Mouse (Mus musculus): Measurements from ENCODE around the gene Rabgap1. TPM values are rescaled to one million over a fixed set of nuclear protein-coding genes. Genes with fewer than 3 reads are reported as not detected.
"Not testable (repeated sequence)": the region's sequence is repeated elsewhere in the genome, so short reads cannot be mapped to it uniquely, and the experiment has no call there.

Gene Rabgap1
- 20.0 and 31.9 TPM in 2 replicates for total RNA-seq (2015)
- 30.4 and 39.1 TPM in 2 replicates for total RNA-seq (2017)

- ATAC-seq (replicated peaks; ENCODE audit: poor library complexity) = peak; percentile 98
These were observed at the start of gene Rabgap1, which contains the start of the genes Zbtb26 and Zbtb6 for GRCm38 (mm10) chr2:37442611-37443591. Rabgap1 (plus strand) TSS chr2:37443279. Zbtb26 (minus strand) TSS chr2:37443135. Zbtb6 (minus strand) TSS chr2:37443171.

DNA sequence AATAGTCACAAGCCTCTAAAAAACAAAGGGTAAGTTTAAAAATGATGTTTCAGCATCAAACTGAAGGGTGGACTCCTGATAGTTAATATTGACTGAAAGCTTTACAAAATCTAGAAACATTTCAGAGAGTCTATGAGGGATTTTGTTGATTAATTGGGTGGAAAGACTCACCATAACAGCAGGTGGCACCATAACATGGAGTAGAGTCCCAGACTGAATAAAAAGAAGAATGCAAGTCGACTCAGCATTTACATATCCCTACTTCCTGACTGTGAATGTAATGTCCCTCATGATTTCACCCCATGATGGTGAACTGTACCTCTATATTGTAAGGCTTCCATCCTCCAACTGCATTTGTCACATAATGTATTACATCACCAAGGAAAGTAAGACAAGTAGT lies 47.5 kb upstream of the Rabgap1 start:
- peak; percentile 70 for ATAC-seq (replicated peaks; ENCODE audit: poor library complexity)

DNA sequence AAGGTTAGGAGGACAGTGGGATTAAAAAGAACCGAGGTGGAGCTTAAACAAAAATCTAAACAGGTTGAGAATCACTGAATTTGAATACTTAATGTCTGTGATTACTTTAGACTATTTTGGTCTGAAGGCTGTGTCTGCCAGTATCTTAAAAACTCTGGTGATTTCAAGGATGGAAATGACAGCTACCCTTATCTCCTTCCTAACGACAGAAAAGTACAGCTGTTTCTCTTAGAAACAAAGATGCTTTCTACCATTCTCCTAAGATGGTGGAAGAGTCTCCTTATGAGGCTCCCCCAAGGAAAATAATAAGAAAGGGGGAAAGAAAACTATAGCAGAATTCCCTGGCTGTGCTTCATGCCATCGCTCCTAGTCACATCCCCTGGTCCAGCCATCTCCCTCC lies 21.2 kb upstream of the Rabgap1 start:
- no peak for ATAC-seq (replicated peaks; ENCODE audit: poor library complexity)

- ATAC-seq (replicated peaks; ENCODE audit: poor library complexity) = peak; percentile 98
These were observed 20.5 kb upstream of the Rabgap1 start, which contains the start of gene Rc3h2 for GRCm38 (mm10) chr2:37422306-37423304. Rc3h2 (minus strand) TSS chr2:37422903.

GRCm38 (mm10) chr2:37423671-37424070 lies 19.4 kb upstream of the Rabgap1 start:
- no peak for ATAC-seq (replicated peaks; ENCODE audit: poor library complexity)

DNA sequence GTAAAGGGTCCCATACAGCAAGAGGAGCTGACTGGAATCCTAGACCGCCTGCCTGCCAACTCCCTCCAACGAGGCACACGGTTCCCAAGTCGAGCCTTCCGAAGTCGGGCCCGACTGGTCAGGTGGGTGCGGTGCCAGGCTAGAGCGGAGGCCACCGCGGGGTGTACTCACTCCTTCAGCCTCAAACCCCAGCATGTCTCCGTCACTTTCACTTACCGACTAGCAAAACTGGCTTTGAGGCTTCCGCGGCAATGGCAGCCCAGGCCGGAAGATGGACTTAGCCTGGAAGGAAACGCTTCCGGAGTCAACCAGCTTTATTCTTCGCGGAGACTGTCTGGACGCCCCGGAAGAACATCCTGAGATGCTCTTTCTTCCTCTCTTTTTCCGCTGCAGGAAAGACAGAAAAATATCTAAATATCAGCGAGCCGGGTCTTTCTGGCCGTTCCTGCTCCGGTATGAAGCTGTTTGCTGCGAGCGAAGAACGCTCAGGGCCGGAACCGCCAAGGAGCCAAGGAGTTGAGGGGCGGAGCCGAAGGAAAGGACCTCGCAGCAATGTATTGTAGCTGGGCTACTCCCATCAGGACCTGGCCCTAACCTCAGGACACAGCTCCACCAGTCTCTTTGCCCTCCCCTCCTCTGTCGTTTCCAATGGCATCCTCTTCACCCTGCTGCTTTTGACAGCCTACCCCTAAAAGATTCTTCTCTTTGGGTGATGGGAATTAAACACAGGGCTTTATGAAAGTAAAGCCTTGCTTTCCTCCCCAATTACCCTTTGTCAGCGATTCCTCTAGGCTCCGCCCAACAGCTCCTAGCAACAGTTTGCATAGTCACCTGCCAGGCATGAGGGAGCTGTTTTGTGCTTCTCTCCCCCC lies 12.2 kb upstream of the Rabgap1 start:
- ATAC-seq (replicated peaks; ENCODE audit: poor library complexity) = peak; percentile 90

GRCm38 (mm10) chr2:37431609-37432008 lies 11.5 kb upstream of the Rabgap1 start:
- no peak for ATAC-seq (replicated peaks; ENCODE audit: poor library complexity)

GRCm38 (mm10) chr2:37451667-37452375 lies 8.7 kb downstream of the Rabgap1 start:
- ATAC-seq (replicated peaks; ENCODE audit: poor library complexity) = peak; percentile 98

DNA sequence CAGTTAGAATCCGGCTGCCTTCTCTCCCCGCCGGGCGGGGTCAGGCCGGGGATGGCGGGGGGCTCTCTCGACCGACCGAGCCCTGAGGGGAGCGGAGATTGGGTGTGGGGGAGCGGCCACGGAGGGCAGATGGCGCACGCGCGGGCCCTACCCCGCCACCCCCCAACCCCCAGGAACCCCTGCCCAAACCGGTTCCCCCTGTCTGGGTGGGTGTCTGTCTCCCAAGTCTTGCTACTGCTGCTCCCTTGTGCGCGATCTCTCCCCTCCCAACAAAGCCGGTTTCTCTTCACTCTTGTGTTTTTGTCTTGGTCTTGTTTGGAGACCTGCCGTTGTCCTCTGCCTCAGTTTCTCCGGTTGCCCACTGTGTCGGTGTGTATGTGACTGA lies 9.3 kb downstream of the Rabgap1 start:
- peak; percentile 38 for ATAC-seq (replicated peaks; ENCODE audit: poor library complexity)

DNA sequence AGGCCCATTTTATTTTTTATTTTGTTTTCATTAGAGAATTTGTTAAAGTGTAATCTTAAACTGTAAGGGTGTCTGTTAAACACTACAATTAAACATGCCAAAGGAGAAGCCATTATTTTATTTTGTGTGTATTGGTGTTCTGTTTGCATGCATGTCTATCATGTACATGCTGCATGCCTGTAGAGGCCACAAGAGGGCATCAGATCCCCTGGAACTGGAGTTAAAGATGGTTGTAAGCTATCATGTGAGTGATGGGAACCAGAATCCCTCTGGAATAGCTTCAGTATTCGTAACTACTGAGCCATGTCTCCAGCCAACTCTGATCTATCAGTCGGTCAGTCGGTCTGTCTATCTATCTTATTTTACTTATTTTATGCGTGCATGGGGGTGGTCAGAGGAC lies 17.6 kb downstream of the Rabgap1 start:
- ATAC-seq (replicated peaks; ENCODE audit: poor library complexity) = no peak

DNA sequence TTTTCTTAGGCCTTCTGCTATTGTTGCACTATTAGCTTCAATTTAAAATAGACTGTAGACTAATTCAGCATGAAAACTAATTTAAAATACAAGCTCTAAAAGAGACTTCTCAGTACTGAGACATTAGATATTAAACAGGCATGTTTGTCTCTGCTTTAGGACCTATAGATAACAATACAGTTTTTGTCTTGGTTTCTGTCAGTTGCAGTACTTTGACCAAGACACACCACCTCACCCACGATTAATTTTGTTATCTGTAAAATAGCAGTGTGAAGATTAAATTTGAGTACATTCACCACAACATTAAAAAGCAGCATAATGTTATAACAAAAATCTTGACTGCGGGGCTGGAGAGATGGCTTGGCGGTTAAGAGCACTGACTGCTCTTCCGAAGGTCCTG lies 23.2 kb downstream of the Rabgap1 start:
- ATAC-seq (replicated peaks; ENCODE audit: poor library complexity) = peak; percentile 46

- 0 out of 2 replicates have a peak, but pooled peaks have one; percentile 42 for ATAC-seq (replicated peaks; ENCODE audit: poor library complexity)
These were observed 36.5 kb downstream of the Rabgap1 start for GRCm38 (mm10) chr2:37479559-37479958.

DNA sequence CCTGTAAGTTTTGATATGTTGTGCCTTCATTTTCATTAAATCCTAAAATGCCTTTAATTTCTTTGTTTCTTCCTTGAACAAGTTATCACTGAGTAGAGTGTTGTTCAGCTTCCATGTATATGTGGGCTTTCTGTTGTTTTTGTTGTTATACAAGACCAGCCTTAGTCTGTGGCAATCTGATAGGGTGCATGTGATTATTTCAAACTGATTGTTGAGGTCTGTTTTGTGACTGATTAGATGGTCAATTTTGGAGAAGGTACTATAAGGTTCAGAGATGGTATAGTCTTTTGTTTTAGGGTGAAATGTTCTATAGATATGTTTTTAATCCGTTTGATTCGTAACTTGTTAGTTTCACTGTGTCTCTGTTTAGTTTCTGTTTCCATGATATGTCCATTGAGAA lies 37.0 kb downstream of the Rabgap1 start:
- peak; percentile 37; the same call in 1 of the 2 replicates for ATAC-seq (replicated peaks; ENCODE audit: poor library complexity)

GRCm38 (mm10) chr2:37484165-37484564 lies 41.1 kb downstream of the Rabgap1 start:
- 0 out of 2 replicates have a peak, but pooled peaks have one; percentile 20 for ATAC-seq (replicated peaks; ENCODE audit: poor library complexity)

GRCm38 (mm10) chr2:37485370-37485769 lies 42.3 kb downstream of the Rabgap1 start:
- peak; percentile 70 for ATAC-seq (replicated peaks; ENCODE audit: poor library complexity)

- peak; percentile 44; the same call in 1 of the 2 replicates for ATAC-seq (replicated peaks; ENCODE audit: poor library complexity)
These were observed 43.3 kb downstream of the Rabgap1 start for GRCm38 (mm10) chr2:37486408-37486807.

GRCm38 (mm10) chr2:37488956-37489355 lies 45.9 kb downstream of the Rabgap1 start:
- ATAC-seq (replicated peaks; ENCODE audit: poor library complexity) = no peak

DNA sequence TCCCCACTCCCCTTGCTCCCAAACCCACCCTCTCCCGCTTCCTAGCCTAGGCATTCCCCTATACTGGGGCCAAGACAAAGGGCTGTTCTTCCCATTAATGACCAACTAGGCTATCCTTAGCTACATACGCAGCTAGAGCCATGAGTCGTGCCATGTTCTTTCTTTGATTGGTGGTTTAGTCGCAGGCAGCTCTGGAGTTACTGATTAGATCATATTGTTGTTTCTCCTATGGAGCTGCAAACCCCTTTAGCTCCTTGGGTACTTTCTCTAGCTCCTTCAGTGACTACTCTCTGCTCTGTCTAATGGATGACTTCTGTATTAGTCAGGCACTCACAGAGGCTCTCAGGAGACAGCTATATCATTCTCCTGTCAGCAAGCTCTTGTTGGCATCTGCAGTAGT lies 54.2 kb downstream of the Rabgap1 start:
- no peak for ATAC-seq (replicated peaks; ENCODE audit: poor library complexity)

DNA sequence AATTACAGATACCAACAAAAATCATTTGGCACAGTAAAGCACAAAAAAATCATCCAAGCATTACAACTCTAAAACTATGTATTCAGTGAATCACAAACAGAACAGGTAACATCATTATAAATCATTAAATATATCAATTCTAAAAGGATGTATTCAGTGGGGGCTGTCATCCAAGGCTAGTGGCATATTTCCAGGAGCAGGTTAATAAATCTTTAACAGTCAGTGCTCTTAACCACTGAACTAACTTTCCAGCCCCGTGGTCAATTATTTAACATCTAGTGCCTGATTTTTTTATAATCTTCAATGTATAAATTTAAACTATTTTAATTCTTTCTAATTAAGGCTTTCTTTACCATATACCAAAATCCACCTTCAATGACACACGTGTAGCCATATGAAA lies 62.8 kb downstream of the Rabgap1 start:
- not testable (repeated sequence) for ATAC-seq (replicated peaks; ENCODE audit: poor library complexity)

Measured in megakaryocyte progenitor cell, adult 5-6 weeks (primary cell).